ENCODE assay signal across 10 mouse cellular contexts in the genomic region with DNA sequence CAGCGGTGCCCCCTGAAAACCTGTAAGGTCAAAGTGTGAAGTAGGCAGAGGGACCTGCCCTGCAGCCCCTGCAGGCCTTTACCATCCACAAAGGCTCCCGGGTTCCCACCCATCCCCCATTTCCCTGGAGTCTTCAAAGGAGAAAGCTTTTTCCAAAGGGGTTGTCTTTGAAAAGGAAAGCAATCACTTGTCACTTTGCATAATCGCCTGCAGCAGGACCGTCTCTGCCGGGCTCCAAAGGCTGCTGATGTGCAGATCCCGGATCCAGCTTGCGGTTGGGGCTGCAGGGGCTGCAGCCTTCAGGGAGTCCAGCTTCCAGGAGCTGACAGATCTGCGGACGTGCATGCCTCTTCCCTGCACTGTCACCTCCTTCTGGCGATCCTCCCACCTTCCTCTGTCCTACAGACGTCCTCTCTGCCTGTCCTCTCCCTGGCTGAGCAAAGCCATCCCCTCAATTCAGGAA. TPM values are rescaled to one million over a fixed set of nuclear protein-coding genes. Genes with fewer than 3 reads are reported as not detected.
DNase-seq lines count a peak whose midpoint lies in the region; ATAC-seq lines count a peak whose summit lies in the region.
"Had no signal": no experiment of that assay in that cellular context is flagged by ENCODE, and none has a peak within 500 bp of the region (broad histone marks: within the 10 kb centered on the region; RNA-seq: fewer than 3 reads in every experiment).

No protein-coding gene starts in this region.

- H3K27me3 ChIP-seq in heart, embryonic 15.5 days: no peaks in the 10 kb centered on the region
- H3K27me3 ChIP-seq in forebrain, embryonic 16.5 days (replicated peaks; ENCODE audit: control insufficient read depth, insufficient read depth, low read length): no peaks in the 10 kb centered on the region
- H3K27me3 ChIP-seq in midbrain, embryonic 13.5 days: no peaks in the 10 kb centered on the region

- intact Hi-C loops in heart, postnatal 25 days (cut with DNase I): no loop called here

- ATAC-seq in heart, embryonic 15.5 days (replicated peaks; ENCODE audit: insufficient number of reproducible peaks, insufficient read depth, low FRiP score, low read depth): 0 out of 2 replicates have a peak, but pooled peaks have one; percentile 47
- peak; percentile 45 for ATAC-seq in forebrain, embryonic 16.5 days
- ATAC-seq in midbrain, embryonic 13.5 days: peak; percentile 72
- ATAC-seq: CD4-positive, CD25-positive, alpha-beta regulatory T cell, adult 4 months had no signal

- peaks cover 10% of the 10 kb centered on the region; the same call in 1 of the 2 replicates for H3K4me1 ChIP-seq in heart, embryonic 15.5 days (replicated peaks)
- H3K4me1 ChIP-seq in forebrain, embryonic 16.5 days (replicated peaks; ENCODE audit: control insufficient read depth, insufficient read depth, low read length): peaks cover 19% of the 10 kb centered on the region
- peaks cover 56% of the 10 kb centered on the region for H3K4me1 ChIP-seq in midbrain, embryonic 13.5 days (replicated peaks)

- no peaks in the 10 kb centered on the region for H3K9me3 ChIP-seq in heart, embryonic 15.5 days (replicated peaks)
- no peaks in the 10 kb centered on the region for H3K9me3 ChIP-seq in forebrain, embryonic 16.5 days (ENCODE audit: control insufficient read depth, low read length)
- H3K9me3 ChIP-seq in midbrain, embryonic 13.5 days: no peaks in the 10 kb centered on the region
- H3K9me3 ChIP-seq: limb, embryonic 12.5 days had no signal

- no peak overlapping the region for H3K9ac ChIP-seq in heart, embryonic 15.5 days
- H3K9ac ChIP-seq in forebrain, embryonic 16.5 days (replicated peaks; ENCODE audit: low read depth, low read length): peak overlapping the region; percentile 40; the same call in 1 of the 2 replicates
- peak overlapping the region; percentile 53; the same call in 1 of the 2 replicates for H3K9ac ChIP-seq in midbrain, embryonic 13.5 days (replicated peaks)
- H3K9ac ChIP-seq: limb, embryonic 12.5 days had no signal

- no peak overlapping the region for H3K27ac ChIP-seq in heart, embryonic 15.5 days
- peak overlapping the region; percentile 19; the same call in 1 of the 2 replicates for H3K27ac ChIP-seq in forebrain, embryonic 16.5 days (ENCODE audit: low read length)
- peak overlapping the region; percentile 88 for H3K27ac ChIP-seq in midbrain, embryonic 13.5 days
- H3K27ac ChIP-seq: limb, embryonic 12.5 days had no signal

- no peak for DNase-seq in heart, postnatal 25 days (ENCODE audit: low spot score)
- peak; percentile 42 for DNase-seq in WW6 (ENCODE audit: low read depth, low spot score)
- no peak for DNase-seq in adrenal gland, postnatal 4 days (ENCODE audit: low spot score in 2 of 2)
- DNase-seq in adrenal gland, adult 18-20 months (ENCODE audit: low spot score in 2 of 2): no peak
- no peak for DNase-seq in frontal cortex, postnatal 14 days (ENCODE audit: low spot score in 2 of 2)

- H3K36me3 ChIP-seq in heart, embryonic 15.5 days: peaks cover 16% of the 10 kb centered on the region
- no peaks in the 10 kb centered on the region; the same call in none of the 2 replicates for H3K36me3 ChIP-seq in forebrain, embryonic 16.5 days (ENCODE audit: control insufficient read depth, insufficient read depth)
- peaks cover 18% of the 10 kb centered on the region for H3K36me3 ChIP-seq in midbrain, embryonic 13.5 days

- 20% methylated on average over 11 of the region's 11 CpGs for WGBS in heart, embryonic 15.5 days
- 2% methylated on average over 11 of the region's 11 CpGs for WGBS in forebrain, embryonic 16.5 days
- WGBS in midbrain, embryonic 13.5 days: 2% methylated on average over 11 of the region's 11 CpGs

- H3K4me2 ChIP-seq in heart, embryonic 15.5 days: peak overlapping the region; percentile 42
- H3K4me2 ChIP-seq in forebrain, embryonic 16.5 days (ENCODE audit: low read length): peak overlapping the region; percentile 10; the same call in 1 of the 2 replicates
- peak overlapping the region; percentile 41 for H3K4me2 ChIP-seq in midbrain, embryonic 13.5 days (replicated peaks)
- H3K4me2 ChIP-seq: limb, embryonic 12.5 days had no signal

- no peak overlapping the region for H3K4me3 ChIP-seq in heart, embryonic 15.5 days
- no peak overlapping the region for H3K4me3 ChIP-seq in forebrain, embryonic 16.5 days (replicated peaks; ENCODE audit: low read length)
- 0 out of 2 replicates have a peak overlapping the region, but pooled peaks have one; percentile 6 for H3K4me3 ChIP-seq in midbrain, embryonic 13.5 days (replicated peaks)
- H3K4me3 ChIP-seq: limb, embryonic 12.5 days had no signal

RNA-seq across cellular contexts. Expression of a gene that starts 6.0 kb away (rescaled TPM):
- not detected in 2 replicates for polyA plus RNA-seq in heart, embryonic 15.5 days (2015; fragmentation: Nextera tagmentation; extraction: Ambion mirVana)
- not detected for total RNA-seq in heart, postnatal 25 days (2021)
- 0.18 TPM in 1 of 2 replicates, not detected in the other for polyA plus RNA-seq in forebrain, embryonic 16.5 days (2015; fragmentation: Nextera tagmentation; extraction: Ambion mirVana)
- 0.24 TPM in 1 of 2 replicates, not detected in the other for polyA plus RNA-seq in midbrain, embryonic 13.5 days (2015; fragmentation: Nextera tagmentation; extraction: Ambion mirVana)
- not detected for total RNA-seq in adrenal gland, postnatal 4 days (2021)
- not detected for total RNA-seq in adrenal gland, adult 18-20 months (2021)
- polyA plus RNA-seq: CD4-positive, CD25-positive, alpha-beta regulatory T cell, adult 4 months; limb, embryonic 12.5 days had no signal

RNA-seq across cellular contexts. Expression of a gene that starts 12.2 kb away (rescaled TPM):
- polyA plus RNA-seq in heart, embryonic 15.5 days (2015; fragmentation: Nextera tagmentation; extraction: Ambion mirVana): not detected in 2 replicates
- not detected for total RNA-seq in heart, postnatal 25 days (2021)
- 0.15 and 0.47 TPM in 2 replicates for polyA plus RNA-seq in forebrain, embryonic 16.5 days (2015; fragmentation: Nextera tagmentation; extraction: Ambion mirVana)
- 0.12 and 0.32 TPM in 2 replicates for polyA plus RNA-seq in midbrain, embryonic 13.5 days (2015; fragmentation: Nextera tagmentation; extraction: Ambion mirVana)
- total RNA-seq in adrenal gland, postnatal 4 days (2021): not detected
- not detected for total RNA-seq in adrenal gland, adult 18-20 months (2021)
- polyA plus RNA-seq: CD4-positive, CD25-positive, alpha-beta regulatory T cell, adult 4 months had no signal

RNA-seq across cellular contexts. Expression of a gene that starts 39.2 kb away (rescaled TPM):
- polyA plus RNA-seq in heart, embryonic 15.5 days (2015; fragmentation: Nextera tagmentation; extraction: Ambion mirVana): 17.3 and 26.9 TPM in 2 replicates
- total RNA-seq in heart, postnatal 25 days (2021): 10 to 100 TPM; 19.8 to 21.9 TPM
- 25.4 and 27.9 TPM in 2 replicates for polyA plus RNA-seq in forebrain, embryonic 16.5 days (2015; fragmentation: Nextera tagmentation; extraction: Ambion mirVana)
- 23.3 and 25.7 TPM in 2 replicates for polyA plus RNA-seq in midbrain, embryonic 13.5 days (2015; fragmentation: Nextera tagmentation; extraction: Ambion mirVana)
- total RNA-seq in adrenal gland, postnatal 4 days (2021): 10 to 100 TPM; 52.7 to 59.0 TPM
- total RNA-seq in adrenal gland, adult 18-20 months (2021): 10 to 100 TPM; 30.2 to 37.4 TPM

RNA-seq across cellular contexts. Expression of a gene that starts 50.4 kb away (rescaled TPM):
- polyA plus RNA-seq in heart, embryonic 15.5 days (2015; fragmentation: Nextera tagmentation; extraction: Ambion mirVana): 8.1 and 11.0 TPM in 2 replicates
- total RNA-seq in heart, postnatal 25 days (2021): 1 to 10 TPM; 4.5 to 5.4 TPM
- 4.6 and 6.0 TPM in 2 replicates for polyA plus RNA-seq in forebrain, embryonic 16.5 days (2015; fragmentation: Nextera tagmentation; extraction: Ambion mirVana)
- 4.0 and 4.9 TPM in 2 replicates for polyA plus RNA-seq in midbrain, embryonic 13.5 days (2015; fragmentation: Nextera tagmentation; extraction: Ambion mirVana)
- 10 to 100 TPM; 17.5 to 20.4 TPM for total RNA-seq in adrenal gland, postnatal 4 days (2021)
- total RNA-seq in adrenal gland, adult 18-20 months (2021): 10 to 100 TPM; 17.8 to 19.5 TPM
